Mouse (Mus musculus) heart, postnatal 0 days (tissue): ENCODE measurements around the gene Mdp1.

ENCODE experiments used
- CTCF ChIP-seq: IDR thresholded peaks from 2 replicates; pipeline ENCODE4 v1.5.1; 2016; ENCODE audit warnings: antibody characterized with exemption, control low read depth, low read depth
- EP300 ChIP-seq: IDR thresholded peaks from 2 replicates; pipeline ENCODE4 v1.6.1; 2016; ENCODE audit warnings: antibody characterized with exemption, low read depth

DNA sequence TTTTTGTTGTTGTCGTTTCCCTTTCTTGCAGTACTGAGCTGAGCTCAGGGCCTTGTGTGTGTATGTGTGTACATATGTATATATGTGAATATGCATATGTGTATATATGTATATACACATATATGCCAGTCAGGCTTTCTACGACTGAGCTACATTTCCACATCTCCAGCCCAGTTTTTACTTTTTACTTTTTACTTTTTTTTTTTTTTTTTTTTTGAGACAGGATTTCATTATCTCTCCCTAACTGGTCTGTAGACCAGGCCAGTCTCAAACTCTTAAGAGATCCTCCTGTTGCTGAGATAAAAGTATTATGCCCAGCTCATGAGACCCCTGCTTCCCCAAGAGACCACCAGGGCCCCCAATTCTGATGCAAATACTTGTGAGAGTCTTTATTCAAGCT, 43.5 kb downstream of the Mdp1 start:
- TF ChIP-seq EP300: no peak
- TF ChIP-seq CTCF: no peak
